Mouse (Mus musculus) thymus, postnatal 0 days (tissue): Measurements from ENCODE around the gene Prc1. TPM values are rescaled to one million over a fixed set of nuclear protein-coding genes. Genes with fewer than 3 reads are reported as not detected.
"Not testable (repeated sequence)": the region's sequence is repeated elsewhere in the genome, so short reads cannot be mapped to it uniquely, and the experiment has no call there.

ENCODE experiments used
- DNase-seq: peaks from one replicate; pipeline ENCODE4 v3.0.0-alpha.2; 2015; ENCODE audit warnings: low spot score
- polyA plus RNA-seq: library from polyadenylated mRNA; unstranded; fragments of >200 nt; fragmentation: Nextera tagmentation; extraction: Ambion mirVana; gene quantifications from 2 replicates; pipeline ENCODE4 v1.2.1, GENCODE M21; 2015

Prc1 gene
- polyA plus RNA-seq, 1 experiment from 2014 or later = 113 TPM

DNA sequence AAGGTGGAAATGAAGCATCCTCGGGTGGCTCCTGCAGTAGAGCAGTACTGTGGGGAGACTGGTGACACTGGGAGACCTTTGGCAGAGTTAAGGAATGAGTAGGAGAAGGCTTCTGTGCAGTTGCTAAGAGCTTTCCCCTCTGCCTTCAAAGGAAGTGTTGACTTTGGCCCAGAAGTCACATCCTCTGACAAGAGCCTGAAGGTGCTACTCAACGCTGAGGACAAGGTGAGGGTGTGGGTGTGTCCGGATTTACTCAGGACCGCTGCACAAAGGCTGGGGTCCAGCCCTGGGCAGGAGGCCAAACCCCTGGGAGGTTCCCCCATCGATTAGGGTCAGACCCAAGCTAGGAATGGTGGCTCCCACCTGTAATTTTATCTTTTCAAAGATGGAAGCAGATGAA lies 9.9 kb upstream of the Prc1 start:
- DNase-seq = no peak

DNA sequence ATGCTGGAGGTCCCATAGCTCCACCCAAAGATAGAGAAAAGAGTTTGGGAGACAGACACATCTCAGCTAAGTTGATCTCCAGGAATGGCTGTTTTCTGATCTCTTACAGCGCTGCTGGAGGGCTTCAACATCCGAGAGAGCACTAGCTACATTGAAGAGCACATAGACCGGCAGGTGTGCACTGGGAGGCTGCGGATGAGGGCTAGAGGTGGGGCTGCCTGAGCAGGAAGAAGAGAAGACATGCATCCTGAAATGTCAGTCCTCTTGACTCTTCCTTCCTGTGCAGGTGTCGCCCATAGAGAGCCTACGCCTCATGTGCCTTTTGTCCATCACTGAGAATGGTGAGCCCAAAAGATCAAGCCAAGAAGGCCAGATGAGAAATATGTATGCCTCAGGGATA lies 8.5 kb upstream of the Prc1 start:
- DNase-seq = peak; percentile 76

DNA sequence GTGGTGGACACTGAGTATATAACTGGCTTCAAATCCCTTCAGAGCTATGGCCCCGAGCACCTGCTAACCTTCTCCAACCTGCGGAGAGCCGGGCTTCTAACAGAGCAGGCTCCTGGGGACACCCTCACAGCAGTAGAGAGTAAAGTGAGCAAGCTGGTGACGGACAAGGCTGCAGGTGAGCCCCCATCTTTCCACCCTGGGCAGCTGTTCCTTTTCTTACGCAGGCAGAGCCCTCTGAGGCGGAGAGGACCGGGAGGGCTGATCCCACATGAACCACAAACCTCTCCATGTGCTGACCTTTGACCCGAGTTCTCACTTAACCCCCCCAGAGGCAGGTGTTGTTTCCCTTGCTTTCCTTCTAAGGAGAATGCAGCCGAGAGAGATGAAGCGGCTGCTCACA lies 6.5 kb upstream of the Prc1 start:
- peak; percentile 57 for DNase-seq

DNA sequence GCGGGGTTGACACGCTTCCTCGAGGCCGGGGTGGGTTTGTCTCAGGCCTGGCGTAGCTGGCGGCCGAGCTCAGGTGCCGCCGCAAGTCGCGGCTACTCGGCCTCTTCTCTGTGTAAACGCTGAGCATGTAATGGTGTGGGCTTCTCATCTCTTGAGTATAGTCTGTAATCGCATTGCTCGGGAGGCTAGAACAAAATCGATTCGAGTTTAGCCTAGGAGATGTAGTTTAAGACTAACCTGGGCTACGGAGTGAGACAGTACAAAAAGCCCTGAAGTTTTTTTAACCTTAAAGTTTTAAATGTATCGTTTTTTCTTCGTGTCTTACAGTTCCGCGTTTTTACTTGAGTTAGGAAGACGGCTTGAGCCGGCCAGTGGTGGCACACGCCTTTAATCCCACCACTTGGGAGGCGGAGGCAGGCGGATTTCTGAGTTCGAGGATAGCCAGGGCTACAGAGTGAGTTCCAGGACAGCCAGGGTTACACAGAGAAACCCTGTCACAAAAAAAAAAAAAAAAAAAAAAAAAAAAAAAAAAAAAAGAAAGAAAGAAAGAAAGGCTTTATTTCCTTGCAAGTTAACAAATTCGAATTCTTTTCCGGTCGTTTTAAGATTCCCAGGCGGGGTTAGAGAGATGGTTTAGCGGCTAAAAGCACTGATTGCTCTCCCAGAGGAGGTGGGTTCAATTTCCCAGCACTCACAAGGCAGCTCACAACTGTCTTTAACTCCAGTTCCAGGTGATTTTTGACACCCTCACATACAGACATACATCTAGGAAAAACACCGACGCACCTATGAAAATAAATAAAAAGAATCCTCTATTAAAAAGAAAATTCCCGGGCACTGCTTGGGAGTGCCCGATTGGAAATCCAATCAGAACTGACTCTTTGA lies 756 bp downstream of the Prc1 start:
- DNase-seq = no peak

GRCm38 (mm10) chr7:80296462-80296861 lies 2.2 kb downstream of the Prc1 start:
- no peak for DNase-seq

- no peak for DNase-seq
These were observed 2.8 kb downstream of the Prc1 start for GRCm38 (mm10) chr7:80297041-80297440.

DNA sequence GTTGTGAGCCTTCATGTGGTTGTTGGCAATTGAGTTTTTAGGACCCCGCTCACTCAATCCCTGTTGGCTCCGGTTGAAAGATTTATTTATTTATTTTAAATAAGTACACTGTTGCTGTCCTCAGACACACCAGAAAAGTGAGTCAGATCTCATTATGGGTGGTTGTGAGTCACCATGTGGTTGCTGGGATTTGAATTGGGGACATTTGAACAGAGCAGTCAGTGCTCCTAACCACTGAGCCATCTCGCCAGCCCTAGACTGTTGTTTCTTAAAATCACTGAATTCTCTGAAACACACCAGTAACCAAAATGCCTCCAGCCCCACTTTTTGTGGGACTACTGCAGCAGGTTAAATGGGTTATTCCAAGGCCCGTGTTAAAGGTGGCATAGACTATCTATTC lies 4.5 kb downstream of the Prc1 start:
- DNase-seq = no peak

- no peak for DNase-seq
These were observed 5.3 kb downstream of the Prc1 start for GRCm38 (mm10) chr7:80299568-80299967.

DNA sequence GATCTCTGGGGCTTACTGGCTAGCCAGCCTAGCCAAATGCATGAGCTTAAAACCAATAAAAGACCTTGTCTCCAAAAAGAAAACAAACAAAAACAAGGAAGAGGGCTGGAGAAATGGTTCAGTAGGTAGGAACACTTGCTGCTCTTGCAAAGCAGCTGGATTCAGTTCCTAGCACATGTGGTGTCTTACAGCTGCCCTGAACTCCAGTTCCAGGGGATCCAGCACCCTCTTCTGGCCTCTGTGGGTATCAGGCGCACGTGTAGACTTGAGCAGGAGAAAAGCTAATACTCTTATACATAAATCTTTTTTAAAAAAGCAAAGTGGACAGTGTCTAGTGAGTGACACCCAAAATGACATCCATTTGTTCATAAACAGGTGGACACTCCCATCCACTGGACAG lies 7.3 kb downstream of the Prc1 start:
- DNase-seq = no peak

DNA sequence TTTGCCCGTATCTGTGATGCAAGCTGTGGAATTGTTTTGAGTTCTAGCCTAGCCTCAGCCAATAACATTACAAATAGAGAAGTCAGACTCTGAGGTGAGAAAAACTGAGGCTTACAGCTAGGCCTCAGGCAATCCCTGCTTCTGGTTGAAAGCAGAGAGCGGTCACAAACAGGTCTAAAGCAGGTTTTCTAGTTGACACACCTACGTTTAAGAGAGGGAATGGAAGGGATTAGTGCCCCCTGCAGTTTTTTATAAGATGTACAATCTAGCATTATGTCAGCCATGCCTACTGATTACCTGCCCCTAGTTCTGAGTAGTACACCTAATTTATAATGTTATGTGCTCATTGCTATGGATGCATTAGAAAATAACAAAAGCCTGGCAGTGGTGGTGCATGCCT lies 13.5 kb downstream of the Prc1 start:
- DNase-seq = no peak

DNA sequence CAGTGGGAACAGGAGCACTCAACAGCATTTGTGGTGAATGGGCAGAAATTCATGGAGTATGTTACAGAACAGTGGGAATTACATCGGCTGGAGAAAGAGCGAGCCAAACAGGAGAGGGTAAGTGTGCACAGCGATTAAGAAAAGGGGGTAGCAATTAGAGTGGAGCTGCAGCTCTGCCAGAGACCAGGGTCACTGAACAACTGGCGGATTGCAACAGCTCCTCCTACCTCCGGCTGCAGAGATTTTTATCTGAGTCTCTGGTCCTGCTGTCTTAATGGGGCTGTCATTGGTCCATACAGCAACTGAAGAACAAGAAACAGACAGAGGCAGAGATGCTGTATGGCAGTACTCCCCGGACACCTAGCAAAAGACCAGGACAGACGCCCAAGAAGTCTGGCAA lies 16.5 kb downstream of the Prc1 start:
- no peak for DNase-seq

GRCm38 (mm10) chr7:80315733-80316132 lies 21.5 kb downstream of the Prc1 start:
- DNase-seq = no peak

GRCm38 (mm10) chr7:80317439-80318115 lies 23.3 kb downstream of the Prc1 start:
- no peak for DNase-seq

GRCm38 (mm10) chr7:80318670-80319069 lies 24.4 kb downstream of the Prc1 start:
- no peak for DNase-seq

DNA sequence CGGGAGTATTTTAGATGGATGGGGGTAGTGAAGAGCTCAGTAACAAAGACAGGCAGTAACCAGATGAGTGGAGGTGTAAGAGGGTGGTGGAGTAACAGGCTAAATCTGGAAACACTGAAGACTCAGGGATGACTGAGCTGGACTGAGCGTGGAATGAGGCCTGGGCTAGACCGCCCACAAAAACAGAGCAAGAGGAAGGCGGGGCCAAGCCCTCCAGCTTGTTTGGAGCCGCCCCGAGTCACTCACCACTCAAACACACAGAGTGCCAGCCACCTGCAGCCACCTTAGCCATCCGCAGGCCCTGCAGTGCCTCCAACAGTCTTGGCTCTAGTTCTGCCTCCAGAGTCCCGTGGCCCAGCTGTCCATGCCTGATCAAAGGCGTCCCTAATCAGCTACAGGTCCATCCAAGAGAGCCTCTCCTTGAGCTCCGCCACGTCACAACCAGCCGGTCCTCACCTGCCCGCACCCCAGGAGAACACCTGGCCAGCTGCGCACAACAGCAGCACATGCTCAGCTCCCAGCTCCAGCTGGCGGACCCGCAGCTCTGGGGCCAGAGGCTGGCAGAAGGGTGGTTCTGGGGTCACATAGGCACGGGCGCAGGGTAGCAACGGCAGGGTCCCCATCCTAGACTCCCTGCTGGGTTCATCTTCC lies 25.7 kb downstream of the Prc1 start:
- DNase-seq = no peak

DNA sequence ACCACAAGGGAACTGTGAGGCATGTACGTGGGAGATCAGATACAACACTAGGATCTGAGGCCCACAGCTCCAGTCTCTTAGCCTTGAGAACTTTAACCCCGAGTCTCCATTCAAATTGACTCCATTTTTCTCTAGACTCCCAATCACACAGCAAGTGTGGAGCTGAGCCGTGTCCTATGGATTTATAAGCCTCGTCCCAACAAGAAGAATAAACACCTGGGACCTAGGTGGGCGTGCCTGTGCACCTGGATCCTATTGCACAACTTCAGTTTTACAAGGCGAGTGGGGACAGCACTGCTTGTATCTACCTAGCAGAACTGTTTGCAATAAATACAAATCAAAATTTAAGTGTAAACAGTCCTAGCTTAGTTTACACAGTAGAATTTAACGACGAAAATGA lies 29.1 kb downstream of the Prc1 start:
- no peak for DNase-seq

GRCm38 (mm10) chr7:80324043-80324815 lies 30.0 kb downstream of the Prc1 start, which contains the start of gene Rccd1:
TSS of gene Rccd1 (minus strand) at chr7:80324454.
- peak; percentile 92 for DNase-seq

DNA sequence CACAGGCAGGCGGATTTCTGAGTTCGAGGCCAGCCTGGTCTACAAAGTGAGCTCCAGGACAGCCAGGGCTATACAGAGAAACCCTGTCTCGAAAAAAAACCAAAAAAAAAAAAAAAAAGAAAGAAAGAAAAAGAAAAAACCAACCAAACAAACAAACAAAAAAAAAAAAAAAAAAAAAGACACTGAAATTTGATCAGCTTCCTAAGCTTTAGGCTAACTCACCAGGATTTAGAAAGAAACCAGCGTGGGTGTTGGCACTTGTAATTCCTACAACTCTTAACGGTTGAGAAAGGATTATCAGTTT lies 30.5 kb downstream of the Prc1 start:
- DNase-seq = not testable (repeated sequence)

GRCm38 (mm10) chr7:80325292-80325868 lies 31.1 kb downstream of the Prc1 start:
- DNase-seq = no peak

DNA sequence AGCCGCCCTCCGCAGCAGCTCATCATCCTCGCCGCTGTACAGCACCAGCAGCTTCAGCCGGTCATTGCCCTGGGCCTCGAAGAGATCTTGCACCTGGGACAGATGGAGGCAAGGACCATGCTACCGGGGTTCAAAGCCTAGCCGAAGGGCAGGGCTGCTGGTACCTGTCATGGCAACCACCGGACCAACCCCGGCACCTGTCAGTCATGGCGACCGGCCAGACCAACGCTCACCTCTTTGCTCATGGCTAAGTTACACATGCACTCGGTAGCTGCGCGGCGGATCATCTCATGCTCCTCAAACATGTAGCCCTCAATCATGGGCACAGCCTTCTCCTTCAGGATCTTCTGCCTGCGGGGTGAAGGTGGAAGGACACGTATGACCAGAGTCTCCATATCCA lies 31.8 kb downstream of the Prc1 start:
- no peak for DNase-seq

DNA sequence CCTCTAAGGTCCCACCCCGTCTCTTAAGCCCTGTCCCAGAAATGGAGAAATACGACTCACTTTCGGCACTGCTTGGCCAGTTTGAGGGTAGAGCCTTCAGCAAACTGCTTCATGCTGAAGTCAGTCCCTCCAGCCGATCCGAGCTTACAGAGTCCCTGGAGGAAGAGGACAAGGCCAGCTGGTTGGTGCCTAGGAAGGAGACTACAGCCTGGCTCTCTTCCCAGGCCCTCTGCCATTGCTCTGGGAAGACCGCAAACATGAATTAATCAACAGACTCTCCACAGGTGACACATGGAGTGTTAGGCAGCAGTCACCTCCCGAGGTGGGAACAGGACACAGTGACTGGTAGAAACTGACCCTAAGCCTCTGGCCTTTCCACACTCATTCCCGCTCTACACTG lies 36.0 kb downstream of the Prc1 start:
- DNase-seq = no peak
